Mouse (Mus musculus): ENCODE results near the gene Sorbs1. TPM values are rescaled to one million over a fixed set of nuclear protein-coding genes. Genes with fewer than 3 reads are reported as not detected.

The Sorbs1 gene
- polyA plus RNA-seq, 1 experiment from 2014 or later: 59.2 TPM

DNA sequence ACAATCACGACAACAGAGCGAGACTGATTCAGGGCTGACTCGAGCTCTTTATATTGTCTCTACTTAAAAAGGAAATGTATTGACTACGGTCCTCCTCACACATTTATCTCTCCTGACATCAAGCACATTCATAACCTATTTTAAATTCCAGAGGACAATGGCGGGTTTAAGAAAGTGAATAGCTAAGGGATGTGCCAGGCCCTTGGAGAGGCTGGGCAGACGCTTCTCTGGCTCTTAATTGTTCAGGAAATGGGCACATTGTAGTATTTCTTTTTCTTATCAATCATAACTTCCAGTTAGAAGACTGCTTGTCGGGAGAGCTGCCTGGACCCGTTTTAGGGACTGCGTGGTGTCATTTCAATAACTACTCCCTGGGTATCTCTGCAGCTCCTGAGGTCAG is 20.7 kb downstream of the Sorbs1 start:
- Histone ChIP-seq H3K27ac (no peak overlapping the region; the same call in 1 of the 2 replicates), H3K9ac (no peak overlapping the region), H3K36me3 (no peaks in the 10 kb centered on the region), H3K27me3 (no peaks in the 10 kb centered on the region), H3K4me2 (no peak overlapping the region), H3K4me3 (replicated peaks) (no peak overlapping the region), H3K4me1 (peaks cover 48% of the 10 kb centered on the region), H3K9me3 (replicated peaks) (no peaks in the 10 kb centered on the region)
- WGBS: 60% methylated on average over 9 of the region's 9 CpGs
- ATAC-seq (replicated peaks; ENCODE audit: low FRiP score): no peak

DNA sequence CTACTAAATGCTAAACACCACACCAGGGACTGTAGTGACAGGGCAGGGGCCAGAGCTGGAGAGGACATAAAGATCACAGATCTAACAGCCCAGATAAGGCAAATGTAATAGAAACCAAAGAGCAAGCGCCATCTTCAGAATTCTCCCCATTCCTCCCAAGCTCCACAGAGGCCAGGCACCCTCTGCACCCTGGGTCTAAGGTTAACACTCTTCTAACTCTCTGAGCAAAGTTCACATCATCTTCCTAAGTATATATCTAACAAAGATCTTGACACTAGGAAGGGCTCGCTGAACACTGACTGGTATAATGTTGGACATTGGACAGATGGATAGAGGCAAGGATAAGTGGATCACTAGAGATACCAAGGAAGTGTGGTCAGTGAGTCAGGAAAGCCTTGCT is 22.1 kb downstream of the Sorbs1 start:
- 0 out of 2 replicates have a peak overlapping the region, but pooled peaks have one; percentile 41 for H3K27ac ChIP-seq
- 73% methylated on average over 2 of the region's 2 CpGs for WGBS
- H3K4me1 ChIP-seq: peaks cover 52% of the 10 kb centered on the region
- no peaks in the 10 kb centered on the region for H3K27me3 ChIP-seq
- H3K4me2 ChIP-seq: no peak overlapping the region
- no peaks in the 10 kb centered on the region for H3K9me3 ChIP-seq (replicated peaks)
- H3K4me3 ChIP-seq (replicated peaks): no peak overlapping the region
- H3K36me3 ChIP-seq: no peaks in the 10 kb centered on the region
- ATAC-seq (replicated peaks; ENCODE audit: low FRiP score): no peak
- no peak overlapping the region for H3K9ac ChIP-seq

GRCm38 (mm10) chr19:40490765-40491164 is 22.8 kb downstream of the Sorbs1 start:
- no peak for ATAC-seq (replicated peaks; ENCODE audit: low FRiP score)
- 34% methylated on average over 8 of the region's 8 CpGs for WGBS

DNA sequence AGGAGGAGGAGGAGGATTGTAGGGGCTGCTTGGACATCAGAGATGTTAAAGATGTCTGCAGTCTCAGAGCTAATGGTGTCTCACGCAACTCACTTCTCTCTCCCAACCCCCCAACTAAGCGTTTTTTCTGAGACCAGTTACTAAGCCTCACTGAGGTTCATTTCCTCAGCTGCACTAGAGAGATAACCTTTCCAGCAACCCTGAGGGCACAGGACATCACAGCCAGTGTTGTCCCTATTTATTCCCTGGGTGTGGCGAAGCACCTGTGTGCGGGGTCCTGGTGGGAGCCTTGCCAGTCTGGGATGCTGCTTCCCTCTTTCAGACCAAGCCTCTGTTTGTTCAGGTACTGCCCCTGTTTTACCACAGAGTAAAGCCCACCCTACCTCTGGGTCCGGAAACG is 23.9 kb downstream of the Sorbs1 start:
- peaks cover 52% of the 10 kb centered on the region for H3K4me1 ChIP-seq

More at GRCm38 (mm10) chr19:40490765-40491164, 22.8 kb downstream of the Sorbs1 start:
- Histone ChIP-seq H3K4me1 (peaks cover 52% of the 10 kb centered on the region), H3K9me3 (replicated peaks) (no peaks in the 10 kb centered on the region), H3K27me3 (no peaks in the 10 kb centered on the region), H3K4me2 (no peak overlapping the region), H3K9ac (no peak overlapping the region), H3K36me3 (no peaks in the 10 kb centered on the region), H3K27ac (peak overlapping the region; percentile 41; the same call in 1 of the 2 replicates), H3K4me3 (replicated peaks) (no peak overlapping the region)

DNA sequence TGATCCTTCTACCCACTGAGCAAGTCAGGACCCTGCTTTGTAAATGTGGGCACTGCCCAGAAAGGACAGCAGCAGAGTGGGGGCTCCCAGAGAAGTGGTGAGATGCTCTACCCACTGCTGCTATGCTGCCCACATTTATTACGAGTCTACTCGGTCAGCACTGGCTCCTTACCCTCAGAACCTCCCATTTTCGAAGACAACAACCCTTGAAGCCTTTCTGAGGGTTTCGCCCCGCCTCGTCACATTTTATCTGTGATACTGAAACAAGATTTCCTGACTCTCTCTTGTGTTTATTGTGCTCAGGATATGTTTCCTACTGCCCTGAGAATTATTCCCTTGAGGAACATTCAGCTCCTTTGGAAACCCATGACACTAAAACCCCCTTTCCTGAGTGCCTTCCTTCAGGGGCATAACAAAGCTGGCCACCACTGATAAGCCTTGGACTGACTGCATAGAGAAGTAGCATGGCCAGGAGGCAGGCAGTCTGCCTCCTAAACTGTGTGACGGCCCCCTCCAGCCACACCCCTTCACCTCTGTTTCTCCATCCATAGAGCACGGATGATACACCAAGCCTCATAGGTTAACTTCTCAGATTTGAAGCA is 24.6 kb downstream of the Sorbs1 start:
- Histone ChIP-seq H3K4me1 (peaks cover 52% of the 10 kb centered on the region), H3K4me3 (replicated peaks) (no peak overlapping the region), H3K4me2 (no peak overlapping the region), H3K36me3 (0 out of 2 replicates have a peak, but pooled peaks cover 5% of the 10 kb centered on the region), H3K27ac (no peak overlapping the region), H3K27me3 (no peaks in the 10 kb centered on the region), H3K9me3 (replicated peaks) (no peaks in the 10 kb centered on the region), H3K9ac (no peak overlapping the region)
- WGBS: 60% methylated on average over 8 of the region's 8 CpGs
- ATAC-seq (replicated peaks; ENCODE audit: low FRiP score): 0 out of 2 replicates have a peak, but pooled peaks have one; percentile 52

More for the DNA sequence above, 23.9 kb downstream of the Sorbs1 start:
- no peaks in the 10 kb centered on the region for H3K27me3 ChIP-seq
- H3K36me3 ChIP-seq: no peaks in the 10 kb centered on the region
- 58% methylated on average over 6 of the region's 6 CpGs for WGBS
- no peak overlapping the region for H3K27ac ChIP-seq
- no peak overlapping the region for H3K9ac ChIP-seq
- no peak for ATAC-seq (replicated peaks; ENCODE audit: low FRiP score)
- H3K9me3 ChIP-seq (replicated peaks): no peaks in the 10 kb centered on the region
- H3K4me3 ChIP-seq (replicated peaks): no peak overlapping the region
- H3K4me2 ChIP-seq: no peak overlapping the region

DNA sequence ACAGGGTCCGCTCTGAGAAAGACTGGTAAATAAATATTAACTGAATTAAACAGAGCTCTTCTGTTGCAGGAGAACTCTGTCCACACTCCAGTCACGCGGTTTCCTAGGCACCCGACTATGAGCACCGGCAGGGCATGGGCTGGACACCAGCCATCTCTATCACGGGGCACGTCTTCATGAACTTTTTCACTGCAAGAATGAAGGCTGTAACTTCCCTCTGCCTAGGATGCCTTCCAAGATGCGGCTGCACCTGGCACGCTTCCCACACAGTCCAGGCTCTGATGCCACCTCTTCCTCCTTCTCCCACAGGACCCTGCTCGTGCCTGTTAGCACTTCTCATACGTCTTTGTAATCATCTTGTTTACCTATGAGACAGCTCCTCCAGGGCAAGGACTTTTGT is 26.0 kb downstream of the Sorbs1 start:
- Histone ChIP-seq H3K9me3 (replicated peaks) (no peaks in the 10 kb centered on the region), H3K4me2 (peak overlapping the region; percentile 10; the same call in 1 of the 2 replicates), H3K27me3 (no peaks in the 10 kb centered on the region)

DNA sequence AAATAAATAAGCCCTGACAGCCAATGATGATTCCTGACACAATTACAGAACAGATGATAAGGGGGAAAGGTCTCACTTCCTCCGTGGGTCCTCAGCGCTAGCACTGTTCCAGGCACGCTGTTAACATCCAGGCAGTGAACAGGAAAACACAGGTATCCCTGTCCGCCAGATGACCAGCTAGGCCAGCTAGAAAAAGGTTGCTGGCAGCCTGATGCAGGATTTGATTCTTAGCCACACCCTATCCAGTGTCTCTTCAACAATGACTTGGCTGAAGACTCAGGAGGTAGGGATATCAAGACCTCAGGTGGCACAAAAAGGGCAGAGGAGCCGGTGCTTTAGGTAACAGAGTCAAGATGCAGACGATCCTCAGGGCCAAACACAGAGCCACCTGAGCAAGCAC is 32.5 kb downstream of the Sorbs1 start:
- no peak overlapping the region for H3K27ac ChIP-seq
- H3K9me3 ChIP-seq (replicated peaks): no peaks in the 10 kb centered on the region
- H3K4me1 ChIP-seq: peaks cover 18% of the 10 kb centered on the region
- no peak overlapping the region for H3K4me2 ChIP-seq
- H3K36me3 ChIP-seq: 0 out of 2 replicates have a peak, but pooled peaks cover 7% of the 10 kb centered on the region
- no peak overlapping the region for H3K4me3 ChIP-seq (replicated peaks)
- no peak for ATAC-seq (replicated peaks; ENCODE audit: low FRiP score)
- H3K27me3 ChIP-seq: no peaks in the 10 kb centered on the region
- H3K9ac ChIP-seq: no peak overlapping the region
- WGBS: 86% methylated on average over 6 of the region's 6 CpGs

More for the DNA sequence above, 26.0 kb downstream of the Sorbs1 start:
- H3K4me3 ChIP-seq (replicated peaks): no peak overlapping the region
- H3K9ac ChIP-seq: no peak overlapping the region
- H3K27ac ChIP-seq: peak overlapping the region; percentile 41; the same call in 1 of the 2 replicates
- WGBS: 62% methylated on average over 11 of the region's 11 CpGs
- 0 out of 2 replicates have a peak, but pooled peaks cover 7% of the 10 kb centered on the region for H3K36me3 ChIP-seq
- ATAC-seq (replicated peaks; ENCODE audit: low FRiP score): 0 out of 2 replicates have a peak, but pooled peaks have one; percentile 16
- H3K4me1 ChIP-seq: peaks cover 42% of the 10 kb centered on the region

- Histone ChIP-seq H3K4me2 (no peak overlapping the region), H3K9me3 (replicated peaks) (no peaks in the 10 kb centered on the region), H3K27ac (peak overlapping the region; percentile 71), H3K27me3 (no peaks in the 10 kb centered on the region), H3K9ac (no peak overlapping the region), H3K36me3 (no peaks in the 10 kb centered on the region), H3K4me1 (peaks cover 18% of the 10 kb centered on the region), H3K4me3 (replicated peaks) (no peak overlapping the region)
- ATAC-seq (replicated peaks; ENCODE audit: low FRiP score): no peak
- WGBS: 67% methylated on average over 10 of the region's 10 CpGs
Measured at GRCm38 (mm10) chr19:40478161-40478575, 35.4 kb downstream of the Sorbs1 start.

GRCm38 (mm10) chr19:40477445-40477941 is 36.1 kb downstream of the Sorbs1 start:
- H3K36me3 ChIP-seq: no peaks in the 10 kb centered on the region
- no peaks in the 10 kb centered on the region for H3K27me3 ChIP-seq
- H3K27ac ChIP-seq: peak overlapping the region; percentile 71
- no peak overlapping the region for H3K9ac ChIP-seq
- H3K9me3 ChIP-seq (replicated peaks): no peaks in the 10 kb centered on the region
- no peak overlapping the region for H3K4me2 ChIP-seq
- H3K4me3 ChIP-seq (replicated peaks): no peak overlapping the region
- 0 out of 2 replicates have a peak, but pooled peaks have one; percentile 46 for ATAC-seq (replicated peaks; ENCODE audit: low FRiP score)
- 34% methylated on average over 5 of the region's 5 CpGs for WGBS
- H3K4me1 ChIP-seq: peaks cover 18% of the 10 kb centered on the region

DNA sequence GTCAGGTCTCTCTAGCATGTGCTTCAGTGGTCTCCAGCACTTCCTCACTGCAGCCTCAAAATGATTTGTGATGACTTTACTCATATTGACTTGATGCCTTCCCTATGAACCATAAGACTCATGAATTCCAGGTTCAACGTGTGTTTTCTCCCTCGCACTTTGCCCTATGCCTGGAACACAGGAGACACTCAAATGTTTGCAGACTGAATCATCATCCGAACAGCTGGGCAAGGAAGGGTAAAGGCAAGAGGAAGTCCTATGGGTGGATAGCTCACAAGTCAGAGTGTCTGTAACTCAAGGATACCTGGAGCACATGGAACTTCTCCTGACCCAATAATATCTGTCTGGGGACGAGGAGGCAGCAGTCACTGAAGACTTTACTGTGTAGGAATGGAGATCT is 37.1 kb downstream of the Sorbs1 start:
- no peak for ATAC-seq (replicated peaks; ENCODE audit: low FRiP score)
- H3K27ac ChIP-seq: no peak overlapping the region
- H3K4me3 ChIP-seq (replicated peaks): no peak overlapping the region
- peaks cover 18% of the 10 kb centered on the region for H3K4me1 ChIP-seq
- H3K36me3 ChIP-seq: no peaks in the 10 kb centered on the region
- no peak overlapping the region for H3K4me2 ChIP-seq
- WGBS: 77% methylated on average over 4 of the region's 4 CpGs
- no peak overlapping the region for H3K9ac ChIP-seq
- H3K27me3 ChIP-seq: no peaks in the 10 kb centered on the region
- H3K9me3 ChIP-seq (replicated peaks): no peaks in the 10 kb centered on the region

DNA sequence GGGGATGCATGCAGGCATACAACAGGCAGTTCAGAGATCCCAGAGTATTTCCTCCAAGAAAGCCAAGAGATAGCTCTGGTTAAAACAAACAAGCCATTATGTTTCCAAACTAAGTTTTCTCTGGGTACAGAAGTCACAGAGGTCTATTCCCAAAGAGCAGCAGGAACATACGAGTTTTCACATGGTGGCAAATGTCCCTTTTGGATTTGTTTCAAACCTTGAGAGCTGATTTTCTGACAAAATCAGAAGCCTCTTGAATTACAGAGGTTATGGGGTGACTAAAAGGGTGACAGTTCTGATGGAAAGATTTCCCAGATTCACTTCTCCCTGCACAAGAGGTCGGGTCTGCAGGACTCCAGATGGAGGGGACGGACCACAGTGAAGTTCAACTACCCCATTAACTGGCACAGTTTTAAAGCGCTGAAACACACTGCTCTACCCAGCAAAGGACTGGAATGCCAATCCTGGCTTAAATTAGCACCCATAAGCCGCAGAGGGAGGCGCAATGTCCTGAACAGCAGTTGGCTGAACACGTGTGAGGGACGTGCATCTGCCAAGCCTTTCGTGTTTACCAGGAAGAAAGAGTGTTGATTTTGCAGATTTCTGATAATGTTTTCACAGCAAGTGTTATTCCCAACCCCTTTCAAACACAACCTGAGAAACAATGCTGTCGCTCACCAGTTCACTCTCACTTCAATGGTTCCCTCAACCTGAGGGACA is 41.9 kb downstream of the Sorbs1 start:
- H3K4me3 ChIP-seq (replicated peaks): no peak overlapping the region
- H3K9ac ChIP-seq: no peak overlapping the region
- H3K27me3 ChIP-seq: no peaks in the 10 kb centered on the region
- no peak for ATAC-seq (replicated peaks; ENCODE audit: low FRiP score)
- H3K9me3 ChIP-seq (replicated peaks): no peaks in the 10 kb centered on the region
- peaks cover 11% of the 10 kb centered on the region; the same call in 1 of the 2 replicates for H3K4me1 ChIP-seq
- no peaks in the 10 kb centered on the region for H3K36me3 ChIP-seq
- no peak overlapping the region for H3K27ac ChIP-seq
- no peak overlapping the region for H3K4me2 ChIP-seq
- 75% methylated on average over 10 of the region's 10 CpGs for WGBS

GRCm38 (mm10) chr19:40469792-40470191 is 43.8 kb downstream of the Sorbs1 start:
- H3K27me3 ChIP-seq: no peaks in the 10 kb centered on the region
- no peaks in the 10 kb centered on the region for H3K9me3 ChIP-seq (replicated peaks)
- H3K4me2 ChIP-seq: no peak overlapping the region
- H3K4me1 ChIP-seq: peaks cover 11% of the 10 kb centered on the region; the same call in 1 of the 2 replicates
- 73% methylated on average over 5 of the region's 5 CpGs for WGBS
- no peak overlapping the region for H3K27ac ChIP-seq
- ATAC-seq (replicated peaks; ENCODE audit: low FRiP score): no peak
- no peak overlapping the region for H3K4me3 ChIP-seq (replicated peaks)
- H3K36me3 ChIP-seq: no peaks in the 10 kb centered on the region
- no peak overlapping the region for H3K9ac ChIP-seq

Data from kidney, embryonic 15.5 days (tissue).